In genomic region chr7:118848796-118849195, GRCm38 (mm10) we compare ENCODE assay signal across 10 mouse cellular contexts. TPM values are rescaled to one million over a fixed set of nuclear protein-coding genes. Genes with fewer than 3 reads are reported as not detected.
DNase-seq lines count a peak whose midpoint lies in the region; ATAC-seq and TF ChIP-seq lines count a peak whose summit lies in the region.
"Had no signal": no experiment of that assay in that cellular context is flagged by ENCODE, and none has a peak within 500 bp of the region (broad histone marks: within the 10 kb centered on the region; RNA-seq: fewer than 3 reads in every experiment).

No protein-coding gene starts in this region.

- peak overlapping the region; percentile 77 for H3K27ac ChIP-seq in heart, embryonic 15.5 days
- H3K27ac ChIP-seq in embryonic facial prominence, embryonic 10.5 days (replicated peaks), result no peak overlapping the region
- H3K27ac ChIP-seq in stomach, postnatal 0 days (replicated peaks), result no peak overlapping the region
- H3K27ac ChIP-seq: macrophage had no signal

- intact Hi-C loops in heart, postnatal 14 days (cut with DNase I), result no loop called here

- H3K36me3 ChIP-seq in heart, embryonic 15.5 days, result peaks cover 66% of the 10 kb centered on the region
- peaks cover 100% of the 10 kb centered on the region for H3K36me3 ChIP-seq in embryonic facial prominence, embryonic 10.5 days (replicated peaks)
- H3K36me3 ChIP-seq in stomach, postnatal 0 days (ENCODE audit: control insufficient read depth, insufficient read depth, low read length), result peaks cover 23% of the 10 kb centered on the region

- no peak overlapping the region for H3K9ac ChIP-seq in heart, embryonic 15.5 days
- H3K9ac ChIP-seq in stomach, postnatal 0 days (ENCODE audit: low read length), result no peak overlapping the region; the same call in 1 of the 2 replicates

- no peaks in the 10 kb centered on the region for H3K9me3 ChIP-seq in heart, embryonic 15.5 days (replicated peaks)
- no peaks in the 10 kb centered on the region for H3K9me3 ChIP-seq in embryonic facial prominence, embryonic 10.5 days
- H3K9me3 ChIP-seq in stomach, postnatal 0 days (ENCODE audit: control insufficient read depth, low read length), result no peaks in the 10 kb centered on the region

- peak; percentile 41; the same call in 1 of the 2 replicates for ATAC-seq in heart, embryonic 15.5 days (replicated peaks; ENCODE audit: insufficient number of reproducible peaks, insufficient read depth, low FRiP score, low read depth)
- 0 out of 2 replicates have a peak, but pooled peaks have one; percentile 17 for ATAC-seq in stomach, postnatal 0 days (ENCODE audit: low FRiP score, low TSS enrichment)
- no peak for ATAC-seq in frontal cortex, adult (ENCODE audit: low TSS enrichment)
- no peak for ATAC-seq in granulocyte monocyte progenitor cell, adult 5-6 weeks (replicated peaks; ENCODE audit: poor library complexity, severe bottlenecking)
- ATAC-seq: hindbrain, embryonic 16.5 days had no signal

- no peak for DNase-seq in heart, postnatal 14 days
- peak; percentile 56 for DNase-seq in embryonic facial prominence, embryonic 10.5 days (ENCODE audit: low spot score)
- peak; percentile 78 for DNase-seq in kidney, postnatal 14 days
- DNase-seq in stomach, postnatal 0 days (ENCODE audit: low spot score), result peak; percentile 62
- no peak for DNase-seq in cerebellum, postnatal 36 days

- H3K27me3 ChIP-seq in heart, embryonic 15.5 days, result no peaks in the 10 kb centered on the region
- no peaks in the 10 kb centered on the region for H3K27me3 ChIP-seq in embryonic facial prominence, embryonic 10.5 days (replicated peaks; ENCODE audit: low read depth, poor library complexity, severe bottlenecking)
- H3K27me3 ChIP-seq in stomach, postnatal 0 days (ENCODE audit: control insufficient read depth, insufficient read depth, low read length), result no peaks in the 10 kb centered on the region

- H3K4me1 ChIP-seq in heart, embryonic 15.5 days (replicated peaks), result peaks cover 40% of the 10 kb centered on the region
- peaks cover 6% of the 10 kb centered on the region; the same call in 1 of the 2 replicates for H3K4me1 ChIP-seq in embryonic facial prominence, embryonic 10.5 days
- no peaks in the 10 kb centered on the region for H3K4me1 ChIP-seq in stomach, postnatal 0 days (replicated peaks; ENCODE audit: control insufficient read depth, insufficient read depth)

- no peak overlapping the region for H3K4me2 ChIP-seq in heart, embryonic 15.5 days
- H3K4me2 ChIP-seq in stomach, postnatal 0 days (replicated peaks; ENCODE audit: low read depth), result no peak overlapping the region

- no peak for TF ChIP-seq EP300 in stomach, postnatal 0 days (optimal IDR thresholded peaks at IDR 0.05)

- no peak overlapping the region for H3K4me3 ChIP-seq in heart, embryonic 15.5 days
- H3K4me3 ChIP-seq in embryonic facial prominence, embryonic 10.5 days, result no peak overlapping the region
- H3K4me3 ChIP-seq in stomach, postnatal 0 days (ENCODE audit: low read depth, low read length), result no peak overlapping the region

- no peak for TF ChIP-seq CTCF in stomach, postnatal 0 days (IDR thresholded peaks at IDR 0.05; ENCODE audit: low read depth)

- WGBS in heart, embryonic 15.5 days, result 39% methylated on average over 10 of the region's 10 CpGs
- WGBS in embryonic facial prominence, embryonic 10.5 days, result 74% methylated on average over 10 of the region's 10 CpGs
- 63% methylated on average over 10 of the region's 10 CpGs for WGBS in stomach, postnatal 0 days

RNA-seq across cellular contexts. Expression of gene Iqck, which starts 6.8 kb away (rescaled TPM):
- polyA plus RNA-seq in heart, embryonic 15.5 days (2015; fragmentation: Nextera tagmentation; extraction: Ambion mirVana), result 1.0 and 1.5 TPM in 2 replicates
- total RNA-seq in heart, postnatal 14 days (2021), result under 1 TPM; 0.27 to 0.60 TPM
- 2.7 and 3.1 TPM in 2 replicates for polyA plus RNA-seq in embryonic facial prominence, embryonic 10.5 days (2016; fragmentation: Nextera tagmentation; extraction: Ambion mirVana)
- 1.1 and 1.5 TPM in 2 replicates for polyA plus RNA-seq in stomach, postnatal 0 days (2015; fragmentation: Nextera tagmentation; extraction: Ambion mirVana)
- total RNA-seq in granulocyte monocyte progenitor cell, adult 5-6 weeks (2014; fragmentation: Nextera tagmentation), result 0.58 TPM in 1 of 2 replicates, not detected in the other
- 0.57 and 1.2 TPM in 2 replicates for total RNA-seq in granulocyte monocyte progenitor cell, adult 5-6 weeks (2017)

RNA-seq across cellular contexts. Expression of gene Knop1, which starts 7.3 kb away (rescaled TPM):
- polyA plus RNA-seq in heart, embryonic 15.5 days (2015; fragmentation: Nextera tagmentation; extraction: Ambion mirVana), result 48.9 and 52.0 TPM in 2 replicates
- total RNA-seq in heart, postnatal 14 days (2021), result 10 to 100 TPM; 16.9 to 18.4 TPM
- polyA plus RNA-seq in embryonic facial prominence, embryonic 10.5 days (2016; fragmentation: Nextera tagmentation; extraction: Ambion mirVana), result 161 and 162 TPM in 2 replicates
- 41.7 and 51.4 TPM in 2 replicates for polyA plus RNA-seq in stomach, postnatal 0 days (2015; fragmentation: Nextera tagmentation; extraction: Ambion mirVana)
- 42.5 and 51.6 TPM in 2 replicates for total RNA-seq in granulocyte monocyte progenitor cell, adult 5-6 weeks (2014; fragmentation: Nextera tagmentation)
- 36.8 and 72.4 TPM in 2 replicates for total RNA-seq in granulocyte monocyte progenitor cell, adult 5-6 weeks (2017)

Comparison
In these comparisons a context has a peak if more than half of its experiments do, and no peak if none do; other contexts are left out.
1. ATAC-seq: peak in heart, embryonic 15.5 days (single experiment) and stomach, postnatal 0 days (single experiment); none in frontal cortex, adult (single experiment) and granulocyte monocyte progenitor cell, adult 5-6 weeks (single experiment).
2. DNase-seq: peak in embryonic facial prominence, embryonic 10.5 days (single experiment), kidney, postnatal 14 days (single experiment) and stomach, postnatal 0 days (single experiment); none in heart, postnatal 14 days (0 of 2) and cerebellum, postnatal 36 days (0 of 2).